Mouse (Mus musculus) frontal cortex, postnatal 36 days (tissue): ENCODE results near the gene Tmc4.

Source experiments
- DNase-seq, 2 experiments: peaks; one replicate each; pipeline ENCODE4 v3.0.0; 2022; ENCODE audit warnings: low spot score in 2 of 2

Tmc4 gene

DNA sequence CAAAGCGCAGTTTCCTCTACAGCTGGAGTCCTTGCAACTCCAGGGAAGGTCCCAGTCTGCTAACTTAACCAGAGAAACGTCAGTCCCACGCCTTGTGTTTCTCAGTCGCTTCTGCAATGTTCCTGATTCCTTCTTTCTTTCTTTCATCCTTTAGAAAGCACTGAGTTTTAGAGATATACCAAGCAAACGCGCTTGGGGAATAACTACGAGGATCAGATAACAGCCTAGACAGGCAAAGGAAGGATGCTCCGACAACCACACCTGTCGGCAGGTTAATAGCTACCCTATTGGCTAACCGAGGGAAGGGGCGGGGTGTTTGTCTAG is 33.0 kb downstream of the Tmc4 start:
- DNase-seq = no peak

DNA sequence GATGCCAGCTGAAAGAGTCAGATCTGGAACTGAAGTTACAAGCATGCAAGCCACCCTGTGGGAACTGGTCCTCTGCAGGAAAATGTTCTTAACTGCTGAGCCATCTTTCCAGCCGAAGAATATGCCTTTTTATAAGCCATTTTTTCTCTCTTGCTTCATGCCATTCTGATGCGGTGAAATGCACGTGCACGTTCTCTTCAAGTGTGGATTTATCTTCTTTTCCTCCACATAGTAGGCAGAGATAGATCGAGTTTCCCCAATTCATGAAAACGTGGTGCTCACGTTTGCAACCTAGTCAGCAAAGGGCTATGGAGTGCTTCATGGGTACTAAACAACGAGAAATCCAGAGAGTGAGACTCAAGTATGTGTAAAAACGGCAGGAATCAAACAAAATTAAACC is 33.5 kb downstream of the Tmc4 start:
- DNase-seq = no peak

- DNase-seq = no peak
Observed at GRCm38 (mm10) chr7:3643412-3643811, 33.9 kb downstream of the Tmc4 start.

GRCm38 (mm10) chr7:3630478-3630815 is 46.9 kb downstream of the Tmc4 start:
- no peak for DNase-seq

DNA sequence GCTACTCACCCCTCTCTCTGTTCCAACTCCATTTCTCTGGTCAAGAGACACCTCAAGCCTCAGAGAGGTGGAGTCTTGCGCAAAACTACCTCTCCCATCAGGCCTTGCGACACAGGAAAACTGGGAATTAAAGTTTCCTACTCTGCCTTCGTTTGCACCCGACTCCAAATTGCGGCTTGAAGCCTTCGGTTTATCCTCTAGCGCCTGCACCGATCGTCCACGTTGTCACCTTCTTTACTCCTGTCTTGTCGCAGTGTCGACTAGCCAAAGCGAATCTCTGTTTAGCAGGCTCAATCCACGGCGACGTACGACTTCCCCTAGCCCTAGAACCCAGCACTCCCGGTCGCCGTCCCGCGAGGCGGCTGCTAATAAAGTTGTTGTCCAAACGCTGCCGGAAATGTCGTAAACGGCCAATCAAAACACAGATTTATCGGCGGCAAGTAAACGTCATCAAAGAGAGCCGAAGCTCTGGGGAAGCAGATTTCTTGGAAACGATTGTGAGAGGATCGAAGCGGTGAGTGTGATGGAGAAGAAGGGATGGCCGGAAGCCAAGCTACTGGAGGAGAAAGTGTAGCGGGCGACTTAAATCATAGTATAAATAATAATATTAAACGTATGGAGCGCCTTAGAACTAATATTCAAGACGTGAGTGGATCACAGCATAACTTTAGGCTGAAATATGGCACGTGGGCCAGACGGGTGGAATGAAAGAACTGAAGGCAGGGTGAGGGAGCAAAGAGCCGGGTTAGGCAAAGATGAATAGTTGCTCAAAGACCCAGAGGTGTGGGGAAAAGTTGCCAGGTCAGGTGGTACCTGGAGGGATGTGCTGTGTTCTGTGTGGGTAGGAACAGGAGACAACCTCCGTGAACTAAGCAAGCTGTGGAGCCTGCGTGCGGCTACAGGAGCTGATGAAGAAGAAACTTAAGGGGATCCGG is 47.5 kb downstream of the Tmc4 start, which contains the start of the genes Tfpt and Prpf31:
TSS of gene Tfpt (minus strand) at position 387 of the 935 bp plus-strand sequence.
TSS of gene Prpf31 (plus strand) at position 443 of the 935 bp plus-strand sequence.
- DNase-seq = peak; percentile 98

GRCm38 (mm10) chr7:3629030-3629429 is 48.3 kb downstream of the Tmc4 start:
- DNase-seq = no peak

GRCm38 (mm10) chr7:3617242-3617995 is 59.9 kb downstream of the Tmc4 start, which contains the start of gene Ndufa3:
Gene Ndufa3 (plus strand): TSS chr7:3617373.
- peak; percentile 86 to 89 for DNase-seq

- DNase-seq = peak in 1 of 2 experiments; percentile 71
Observed at GRCm38 (mm10) chr7:3616389-3617241, 60.7 kb downstream of the Tmc4 start.

GRCm38 (mm10) chr7:3616057-3616388 is 61.3 kb downstream of the Tmc4 start, which contains the start of gene Oscar:
Gene Oscar (minus strand): TSS chr7:3616157.
- no peak for DNase-seq
